Mouse (Mus musculus): ENCODE data around the gene Gda. TPM values are rescaled to one million over a fixed set of nuclear protein-coding genes. Genes with fewer than 3 reads are reported as not detected.

The Gda gene
- 0.55 and 1.1 TPM in 2 replicates for polyA plus RNA-seq (2015; fragmentation: Nextera tagmentation; extraction: Ambion mirVana)

DNA sequence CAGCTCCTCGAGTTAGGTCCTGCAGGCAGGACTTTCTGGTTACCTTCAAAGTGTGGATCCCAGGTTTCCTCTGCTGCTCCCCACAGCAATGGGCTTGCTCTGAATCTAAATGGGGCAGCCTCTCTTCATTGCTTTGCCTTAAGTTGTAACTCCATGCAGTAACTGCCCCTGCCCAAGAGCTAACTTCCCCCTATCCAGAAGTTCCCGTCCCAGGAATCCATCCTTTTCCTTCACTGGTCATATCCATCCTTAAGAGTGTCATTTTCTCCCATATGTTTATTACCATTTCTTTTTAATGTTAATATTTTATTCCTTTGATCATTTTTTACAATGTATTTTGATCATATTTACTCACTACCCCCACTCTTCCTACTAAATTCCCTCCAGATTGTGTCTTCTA is at the start of gene Gda:
Gene Gda (minus strand): TSS at position 101 of the 400 bp plus-strand sequence.
- peak within 1 kb of the TSS; percentile 81 for H3K4me2 ChIP-seq (ENCODE audit: low read depth, low read length)
- H3K27ac ChIP-seq (ENCODE audit: low read length), result no peak within 1 kb of the TSS
- WGBS, result 58% methylated on average over 2 of the region's 2 CpGs
- H3K9me3 ChIP-seq (ENCODE audit: control insufficient read depth, low read length), result peaks cover 5% of the 10 kb centered on the region
- H3K27me3 ChIP-seq (ENCODE audit: control insufficient read depth, insufficient read depth, low read depth, low read length), result peaks cover 17% of the 10 kb centered on the region
- peak within 1 kb of the TSS; percentile 54; the same call in 1 of the 2 replicates for H3K9ac ChIP-seq (ENCODE audit: low read length)
- H3K4me3 ChIP-seq (ENCODE audit: low read length), result peak within 1 kb of the TSS; percentile 52
- H3K4me1 ChIP-seq (replicated peaks; ENCODE audit: control insufficient read depth, insufficient read depth, low read length), result peaks cover 2% of the 10 kb centered on the region; the same call in 1 of the 2 replicates
- no peaks in the 10 kb centered on the region for H3K36me3 ChIP-seq (ENCODE audit: control insufficient read depth, insufficient read depth, low read length)
- no peak for ATAC-seq (ENCODE audit: low read depth)

- 62% methylated on average over 2 of the region's 2 CpGs for WGBS
- H3K9me3 ChIP-seq (ENCODE audit: control insufficient read depth, low read length), result no peaks in the 10 kb centered on the region
- no peaks in the 10 kb centered on the region for H3K4me1 ChIP-seq (replicated peaks; ENCODE audit: control insufficient read depth, insufficient read depth, low read length)
Observed at GRCm38 (mm10) chr19:21520280-21520679, 47.0 kb upstream of the Gda start.

GRCm38 (mm10) chr19:21510116-21510515 is 36.9 kb upstream of the Gda start:
- ATAC-seq (ENCODE audit: low read depth), result no peak

More at GRCm38 (mm10) chr19:21520280-21520679, 47.0 kb upstream of the Gda start:
- Histone ChIP-seq H3K27ac (ENCODE audit: low read length) (no peak overlapping the region), H3K36me3 (ENCODE audit: control insufficient read depth, insufficient read depth, low read length) (no peaks in the 10 kb centered on the region), H3K4me3 (ENCODE audit: low read length) (no peak overlapping the region), H3K27me3 (ENCODE audit: control insufficient read depth, insufficient read depth, low read depth, low read length) (no peaks in the 10 kb centered on the region), H3K4me2 (ENCODE audit: low read depth, low read length) (no peak overlapping the region), H3K9ac (ENCODE audit: low read length) (no peak overlapping the region)
- no peak for ATAC-seq (ENCODE audit: low read depth)

GRCm38 (mm10) chr19:21507561-21508232 is 34.5 kb upstream of the Gda start:
- H3K9ac ChIP-seq (ENCODE audit: low read length), result no peak overlapping the region
- no peaks in the 10 kb centered on the region for H3K4me1 ChIP-seq (replicated peaks; ENCODE audit: control insufficient read depth, insufficient read depth, low read length)
- no peaks in the 10 kb centered on the region for H3K27me3 ChIP-seq (ENCODE audit: control insufficient read depth, insufficient read depth, low read depth, low read length)
- no peaks in the 10 kb centered on the region for H3K9me3 ChIP-seq (ENCODE audit: control insufficient read depth, low read length)
- ATAC-seq (ENCODE audit: low read depth), result no peak
- no peaks in the 10 kb centered on the region for H3K36me3 ChIP-seq (ENCODE audit: control insufficient read depth, insufficient read depth, low read length)
- WGBS, result 59% methylated on average over 7 of the region's 7 CpGs
- no peak overlapping the region for H3K27ac ChIP-seq (ENCODE audit: low read length)
- H3K4me3 ChIP-seq (ENCODE audit: low read length), result no peak overlapping the region
- H3K4me2 ChIP-seq (ENCODE audit: low read depth, low read length), result no peak overlapping the region

More at GRCm38 (mm10) chr19:21510116-21510515, 36.9 kb upstream of the Gda start:
- no peak overlapping the region for H3K27ac ChIP-seq (ENCODE audit: low read length)
- H3K36me3 ChIP-seq (ENCODE audit: control insufficient read depth, insufficient read depth, low read length), result no peaks in the 10 kb centered on the region
- no peaks in the 10 kb centered on the region for H3K27me3 ChIP-seq (ENCODE audit: control insufficient read depth, insufficient read depth, low read depth, low read length)
- no peak overlapping the region for H3K4me2 ChIP-seq (ENCODE audit: low read depth, low read length)
- H3K9ac ChIP-seq (ENCODE audit: low read length), result no peak overlapping the region
- no peak overlapping the region for H3K4me3 ChIP-seq (ENCODE audit: low read length)
- 42% methylated on average over 3 of the region's 3 CpGs for WGBS
- H3K4me1 ChIP-seq (replicated peaks; ENCODE audit: control insufficient read depth, insufficient read depth, low read length), result no peaks in the 10 kb centered on the region
- H3K9me3 ChIP-seq (ENCODE audit: control insufficient read depth, low read length), result no peaks in the 10 kb centered on the region

DNA sequence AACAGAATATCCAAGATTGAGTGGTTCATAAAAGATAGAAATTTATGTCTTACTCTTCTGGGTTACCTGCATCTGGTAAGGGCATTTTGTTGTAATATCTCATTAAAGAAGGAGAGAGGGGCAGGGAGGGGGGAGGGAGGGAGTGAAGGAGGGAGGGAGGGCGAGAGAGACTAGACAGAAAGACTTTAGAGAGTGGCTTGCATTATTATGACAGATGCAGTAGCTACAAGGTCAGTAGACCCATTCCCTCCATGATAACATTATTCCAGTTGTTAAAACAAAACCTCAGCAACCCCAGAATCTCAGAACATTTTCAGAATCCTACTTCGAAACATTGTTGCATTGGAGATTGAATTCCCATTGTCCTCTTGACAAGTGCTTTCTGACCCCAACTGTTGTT is 33.9 kb upstream of the Gda start:
- no peak overlapping the region for H3K4me2 ChIP-seq (ENCODE audit: low read depth, low read length)
- H3K27ac ChIP-seq (ENCODE audit: low read length), result no peak overlapping the region
- no peak for ATAC-seq (ENCODE audit: low read depth)
- no peaks in the 10 kb centered on the region for H3K27me3 ChIP-seq (ENCODE audit: control insufficient read depth, insufficient read depth, low read depth, low read length)
- no peaks in the 10 kb centered on the region for H3K9me3 ChIP-seq (ENCODE audit: control insufficient read depth, low read length)
- 71% methylated on average over 2 of the region's 2 CpGs for WGBS
- no peak overlapping the region for H3K4me3 ChIP-seq (ENCODE audit: low read length)
- no peaks in the 10 kb centered on the region for H3K4me1 ChIP-seq (replicated peaks; ENCODE audit: control insufficient read depth, insufficient read depth, low read length)
- no peak overlapping the region for H3K9ac ChIP-seq (ENCODE audit: low read length)
- H3K36me3 ChIP-seq (ENCODE audit: control insufficient read depth, insufficient read depth, low read length), result no peaks in the 10 kb centered on the region

DNA sequence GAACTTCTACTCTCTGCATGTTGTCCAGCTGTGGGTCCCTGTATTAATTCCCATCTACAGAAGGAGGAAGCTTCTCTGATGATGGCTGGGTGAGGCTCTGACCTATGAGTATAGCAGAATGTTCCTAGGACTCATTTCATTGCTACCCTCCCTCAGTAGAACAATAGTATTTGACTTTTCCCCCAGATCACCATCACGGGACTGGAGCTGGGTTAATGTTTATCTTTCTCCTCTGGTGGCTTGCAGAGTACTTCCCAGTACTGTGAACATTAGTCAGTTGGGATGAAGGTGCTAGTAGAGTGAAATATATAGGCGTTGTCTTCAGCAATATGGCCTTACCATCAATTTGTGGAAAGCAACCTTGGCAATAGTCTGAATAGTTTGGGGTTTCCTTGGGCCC is 31.5 kb upstream of the Gda start:
- H3K4me1 ChIP-seq (replicated peaks; ENCODE audit: control insufficient read depth, insufficient read depth, low read length), result no peaks in the 10 kb centered on the region
- no peaks in the 10 kb centered on the region for H3K27me3 ChIP-seq (ENCODE audit: control insufficient read depth, insufficient read depth, low read depth, low read length)
- no peak for ATAC-seq (ENCODE audit: low read depth)
- WGBS, result 48% methylated on average over 2 of the region's 2 CpGs
- H3K4me3 ChIP-seq (ENCODE audit: low read length), result no peak overlapping the region
- no peak overlapping the region for H3K9ac ChIP-seq (ENCODE audit: low read length)
- H3K27ac ChIP-seq (ENCODE audit: low read length), result no peak overlapping the region
- no peaks in the 10 kb centered on the region for H3K9me3 ChIP-seq (ENCODE audit: control insufficient read depth, low read length)
- H3K4me2 ChIP-seq (ENCODE audit: low read depth, low read length), result no peak overlapping the region
- no peaks in the 10 kb centered on the region for H3K36me3 ChIP-seq (ENCODE audit: control insufficient read depth, insufficient read depth, low read length)

DNA sequence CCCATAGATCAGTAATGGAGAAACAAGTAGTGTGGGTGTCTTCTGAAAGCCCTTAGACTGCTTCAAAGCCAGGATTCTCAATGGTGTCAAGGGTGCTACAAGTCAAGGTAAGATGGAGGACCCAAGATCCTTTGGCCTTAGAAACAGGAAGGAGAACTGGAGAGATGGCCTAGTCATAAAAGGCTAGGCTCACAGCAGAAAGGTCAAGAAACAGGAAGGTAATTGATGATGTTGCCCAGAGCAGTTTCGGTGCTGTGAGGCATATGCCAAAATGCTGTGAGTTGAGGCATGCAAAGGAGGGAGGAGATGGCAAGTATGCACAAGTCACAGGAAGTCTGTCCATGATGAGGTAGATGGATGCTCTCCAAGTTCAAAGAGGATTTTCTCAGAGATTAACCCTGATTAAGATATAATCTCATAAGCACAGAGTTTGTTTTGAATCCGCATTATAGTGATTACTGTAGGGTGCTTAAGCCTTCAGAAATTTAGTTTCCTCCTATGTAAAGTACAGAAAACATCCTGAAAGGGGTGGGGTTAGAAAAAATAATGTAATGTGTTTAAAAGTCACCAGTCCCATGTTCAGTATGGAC is 26.2 kb upstream of the Gda start:
- Histone ChIP-seq H3K4me2 (ENCODE audit: low read depth, low read length) (no peak overlapping the region), H3K9me3 (ENCODE audit: control insufficient read depth, low read length) (no peaks in the 10 kb centered on the region), H3K4me3 (ENCODE audit: low read length) (no peak overlapping the region), H3K36me3 (ENCODE audit: control insufficient read depth, insufficient read depth, low read length) (no peaks in the 10 kb centered on the region), H3K9ac (ENCODE audit: low read length) (no peak overlapping the region), H3K27ac (ENCODE audit: low read length) (no peak overlapping the region), H3K27me3 (ENCODE audit: control insufficient read depth, insufficient read depth, low read depth, low read length) (no peaks in the 10 kb centered on the region), H3K4me1 (replicated peaks; ENCODE audit: control insufficient read depth, insufficient read depth, low read length) (no peaks in the 10 kb centered on the region)
- WGBS, result 84% methylated on average over 2 of the region's 2 CpGs
- no peak for ATAC-seq (ENCODE audit: low read depth)

- Histone ChIP-seq H3K27me3 (ENCODE audit: control insufficient read depth, insufficient read depth, low read depth, low read length) (no peaks in the 10 kb centered on the region), H3K9me3 (ENCODE audit: control insufficient read depth, low read length) (no peaks in the 10 kb centered on the region), H3K4me1 (replicated peaks; ENCODE audit: control insufficient read depth, insufficient read depth, low read length) (no peaks in the 10 kb centered on the region), H3K4me3 (ENCODE audit: low read length) (no peak overlapping the region), H3K36me3 (ENCODE audit: control insufficient read depth, insufficient read depth, low read length) (no peaks in the 10 kb centered on the region), H3K9ac (ENCODE audit: low read length) (no peak overlapping the region), H3K4me2 (ENCODE audit: low read depth, low read length) (no peak overlapping the region), H3K27ac (ENCODE audit: low read length) (no peak overlapping the region)
- 70% methylated on average over 4 of the region's 4 CpGs for WGBS
- ATAC-seq (ENCODE audit: low read depth), result no peak
Observed at GRCm38 (mm10) chr19:21495817-21496216, 22.6 kb upstream of the Gda start.

DNA sequence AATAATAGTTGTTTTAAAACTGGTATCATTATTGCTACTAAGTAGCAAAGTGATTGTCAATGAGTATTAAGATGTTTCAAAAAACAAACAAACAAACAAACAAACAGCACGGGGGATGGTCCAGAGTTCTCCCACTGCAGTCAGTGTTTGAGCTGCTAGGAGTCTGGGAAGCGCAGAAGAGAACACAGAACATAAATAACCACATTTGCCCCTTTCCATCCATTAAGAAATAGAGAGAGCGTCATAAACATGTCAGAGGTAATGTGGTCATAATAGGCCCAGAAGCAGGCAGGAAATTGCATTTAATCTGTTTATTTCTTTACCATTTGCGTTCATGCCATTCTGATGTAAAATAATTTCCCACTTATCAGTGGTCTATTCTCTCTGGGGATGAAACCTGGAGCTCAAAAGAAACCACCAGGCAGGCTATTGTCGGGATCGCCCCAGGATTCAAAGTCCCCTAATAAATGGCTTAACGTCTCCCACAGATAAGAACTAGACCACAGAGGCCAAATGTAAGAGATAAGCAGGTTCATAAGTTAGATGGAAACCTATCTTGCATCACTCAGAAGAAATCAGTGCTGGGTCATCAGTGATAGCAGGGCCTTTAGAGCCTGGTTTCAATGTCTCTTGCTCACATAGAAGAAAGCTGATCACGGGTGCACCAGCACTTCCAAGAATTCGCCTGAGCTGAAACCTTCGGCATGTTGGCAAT is 20.7 kb upstream of the Gda start:
- H3K4me2 ChIP-seq (ENCODE audit: low read depth, low read length), result no peak overlapping the region
- H3K27me3 ChIP-seq (ENCODE audit: control insufficient read depth, insufficient read depth, low read depth, low read length), result no peaks in the 10 kb centered on the region
- H3K4me1 ChIP-seq (replicated peaks; ENCODE audit: control insufficient read depth, insufficient read depth, low read length), result no peaks in the 10 kb centered on the region
- no peak overlapping the region for H3K4me3 ChIP-seq (ENCODE audit: low read length)
- no peak overlapping the region for H3K9ac ChIP-seq (ENCODE audit: low read length)
- H3K27ac ChIP-seq (ENCODE audit: low read length), result no peak overlapping the region
- no peak for ATAC-seq (ENCODE audit: low read depth)
- WGBS, result 71% methylated on average over 10 of the region's 10 CpGs
- H3K36me3 ChIP-seq (ENCODE audit: control insufficient read depth, insufficient read depth, low read length), result no peaks in the 10 kb centered on the region
- H3K9me3 ChIP-seq (ENCODE audit: control insufficient read depth, low read length), result no peaks in the 10 kb centered on the region

Data from lung, embryonic 16.5 days (tissue).